Mouse (Mus musculus) embryonic facial prominence, embryonic 11.5 days (tissue): ENCODE results near the gene Adam33. TPM values are rescaled to one million over a fixed set of nuclear protein-coding genes. Genes with fewer than 3 reads are reported as not detected.
"Not testable (repeated sequence)": the region's sequence is repeated elsewhere in the genome, so short reads cannot be mapped to it uniquely, and the experiment has no call there.

Experiments
- ATAC-seq: fragments of 200-750 bp; cut with Nextera tagmentation; replicated peaks from 2 replicates; pipeline ENCODE4 v1.8.0; 2017; ENCODE audit warnings: low read depth; ENCODE audit not compliant: insufficient number of reproducible peaks, low FRiP score, low TSS enrichment
- DNase-seq: peaks from one replicate; pipeline ENCODE4 v3.0.0-alpha.2; 2015; ENCODE audit warnings: low spot score
- H3K27ac ChIP-seq: fragments of 300-500 bp; sonication (generic); replicated peaks from 2 replicates; pipeline ENCODE4 v1.5.1; 2014; ENCODE audit warnings: mild to moderate bottlenecking, low read depth, low read length, control low read depth
- H3K27me3 ChIP-seq: fragments of 300-500 bp; sonication (generic); 2 replicates; pipeline ENCODE4 v1.6.1; 2014; ENCODE audit warnings: mild to moderate bottlenecking, low read length, moderate library complexity, mixed read lengths; ENCODE audit not compliant: control insufficient read depth, insufficient read depth
- H3K36me3 ChIP-seq: fragments of 300-500 bp; sonication (generic); replicated peaks from 2 replicates; pipeline ENCODE4 v1.6.1; 2014; ENCODE audit warnings: low read depth, mild to moderate bottlenecking, low read length, moderate library complexity, mixed read lengths; ENCODE audit not compliant: control insufficient read depth, insufficient read depth
- H3K4me1 ChIP-seq: fragments of 300-500 bp; sonication (generic); 2 replicates; pipeline ENCODE4 v1.6.1; 2014; ENCODE audit warnings: low read length, mixed read lengths; ENCODE audit not compliant: control insufficient read depth, insufficient read depth
- H3K4me2 ChIP-seq: fragments of 300-500 bp; sonication (generic); 2 replicates; pipeline ENCODE4 v1.6.1; 2014; ENCODE audit warnings: low read depth, mild to moderate bottlenecking, control low read depth, low read length, moderate library complexity
- H3K4me3 ChIP-seq: fragments of 300-500 bp; sonication (generic); 2 replicates; pipeline ENCODE4 v1.5.1; 2014; ENCODE audit warnings: low read depth, low read length, control low read depth
- H3K9ac ChIP-seq: fragments of 300-500 bp; sonication (generic); replicated peaks from 2 replicates; pipeline ENCODE4 v1.6.1; 2014; ENCODE audit warnings: mild to moderate bottlenecking, control low read depth, low read length
- H3K9me3 ChIP-seq: fragments of 300-500 bp; sonication (generic); replicated peaks from 2 replicates; pipeline ENCODE4 v1.6.1; 2016; ENCODE audit warnings: mild to moderate bottlenecking, low read length, inconsistent platforms, mixed read lengths; ENCODE audit not compliant: control insufficient read depth
- WGBS: fragments of 180-500 bp; shearing (Covaris S2); extraction: QIAGEN DNeasy Blood & Tissue Kit; methylation state at CpG from one replicate; pipeline ENCODE4 v1.1.7; 2014; 5-methylcytosine and 5-hydroxymethylcytosine counted together
- polyA plus RNA-seq: library from polyadenylated mRNA; unstranded; fragments of >200 nt; fragmentation: Nextera tagmentation; extraction: Ambion mirVana; gene quantifications from 2 replicates; pipeline ENCODE4 v1.2.1, GENCODE M21; 2014

Gene Adam33
- 0.57 and 0.80 TPM in 2 replicates for polyA plus RNA-seq

GRCm38 (mm10) chr2:131063404-131063864 is at the start of gene Adam33:
TSS of gene Adam33 (minus strand) at chr2:131063814.
- Histone ChIP-seq H3K36me3 (no peaks in the 10 kb centered on the region), H3K9me3 (no peaks in the 10 kb centered on the region), H3K4me1 (peaks cover 6% of the 10 kb centered on the region), H3K4me2 (peak within 1 kb of the TSS; percentile 45), H3K27ac (no peak within 1 kb of the TSS), H3K4me3 (peak within 1 kb of the TSS; percentile 12; the same call in 1 of the 2 replicates), H3K9ac (peak within 1 kb of the TSS; percentile 46), H3K27me3 (peaks cover 10% of the 10 kb centered on the region)
- ATAC-seq, result peak; percentile 68; the same call in 1 of the 2 replicates
- no peak for DNase-seq
- WGBS, result 1% methylated on average over 22 of the region's 27 CpGs

GRCm38 (mm10) chr2:131105989-131106388 is 42.4 kb upstream of the Adam33 start:
- no peak for ATAC-seq
- 90% methylated on average over 5 of the region's 5 CpGs for WGBS
- no peak for DNase-seq
- Histone ChIP-seq H3K9ac (no peak overlapping the region), H3K27me3 (no peaks in the 10 kb centered on the region), H3K36me3 (no peaks in the 10 kb centered on the region), H3K9me3 (no peaks in the 10 kb centered on the region), H3K4me2 (no peak overlapping the region), H3K27ac (no peak overlapping the region), H3K4me1 (no peaks in the 10 kb centered on the region), H3K4me3 (no peak overlapping the region)

- not testable (repeated sequence) for H3K27me3 ChIP-seq, H3K4me3 ChIP-seq, DNase-seq, H3K27ac ChIP-seq, H3K4me2 ChIP-seq, H3K9ac ChIP-seq, ATAC-seq, H3K4me1 ChIP-seq, H3K36me3 ChIP-seq, H3K9me3 ChIP-seq
- WGBS, result 57% methylated on average over 4 of the region's 4 CpGs
Measured at GRCm38 (mm10) chr2:131105061-131105460, 41.4 kb upstream of the Adam33 start.

- no peak for DNase-seq
- Histone ChIP-seq H3K9ac (no peak overlapping the region), H3K36me3 (no peaks in the 10 kb centered on the region), H3K4me3 (no peak overlapping the region), H3K4me2 (no peak overlapping the region), H3K27ac (no peak overlapping the region), H3K9me3 (no peaks in the 10 kb centered on the region), H3K27me3 (no peaks in the 10 kb centered on the region), H3K4me1 (no peaks in the 10 kb centered on the region)
- ATAC-seq, result no peak
- 86% methylated on average over 4 of the region's 4 CpGs for WGBS
Measured at GRCm38 (mm10) chr2:131104021-131104420, 40.4 kb upstream of the Adam33 start.

- WGBS, result 54% methylated on average over 3 of the region's 3 CpGs
- Histone ChIP-seq H3K9me3 (no peaks in the 10 kb centered on the region), H3K9ac (no peak overlapping the region), H3K27ac (no peak overlapping the region), H3K4me2 (no peak overlapping the region), H3K36me3 (no peaks in the 10 kb centered on the region), H3K4me1 (no peaks in the 10 kb centered on the region), H3K27me3 (no peaks in the 10 kb centered on the region), H3K4me3 (no peak overlapping the region)
- ATAC-seq, result no peak
- DNase-seq, result no peak
Measured at GRCm38 (mm10) chr2:131101530-131101929, 37.9 kb upstream of the Adam33 start.

GRCm38 (mm10) chr2:131097087-131097486 is 33.5 kb upstream of the Adam33 start:
- WGBS, result 72% methylated on average over 4 of the region's 4 CpGs

GRCm38 (mm10) chr2:131096101-131096795 is 32.6 kb upstream of the Adam33 start:
- Histone ChIP-seq H3K27ac (peak overlapping the region; percentile 71), H3K9me3 (no peaks in the 10 kb centered on the region), H3K4me1 (no peaks in the 10 kb centered on the region), H3K4me2 (0 out of 2 replicates have a peak overlapping the region, but pooled peaks have one; percentile 6), H3K4me3 (no peak overlapping the region), H3K36me3 (no peaks in the 10 kb centered on the region), H3K27me3 (no peaks in the 10 kb centered on the region), H3K9ac (peak overlapping the region; percentile 39; the same call in 1 of the 2 replicates)
- ATAC-seq (peak; percentile 77), DNase-seq (peak; percentile 81)
- WGBS, result 4% methylated on average over 9 of the region's 9 CpGs

More at GRCm38 (mm10) chr2:131097087-131097486, 33.5 kb upstream of the Adam33 start:
- Histone ChIP-seq H3K9ac (no peak overlapping the region), H3K4me1 (no peaks in the 10 kb centered on the region), H3K27ac (no peak overlapping the region), H3K4me3 (no peak overlapping the region), H3K27me3 (no peaks in the 10 kb centered on the region), H3K9me3 (no peaks in the 10 kb centered on the region), H3K36me3 (no peaks in the 10 kb centered on the region), H3K4me2 (no peak overlapping the region)
- ATAC-seq (no peak), DNase-seq (no peak)

- H3K9me3 ChIP-seq, result no peaks in the 10 kb centered on the region
- peak; percentile 80 for DNase-seq
- no peak for ATAC-seq
- no peaks in the 10 kb centered on the region for H3K36me3 ChIP-seq
- no peaks in the 10 kb centered on the region for H3K4me1 ChIP-seq
- H3K27me3 ChIP-seq, result no peaks in the 10 kb centered on the region
- no peak overlapping the region for H3K4me2 ChIP-seq
- no peak overlapping the region for H3K27ac ChIP-seq
- no peak overlapping the region for H3K9ac ChIP-seq
- H3K4me3 ChIP-seq, result no peak overlapping the region
- WGBS, result 0% methylated on average over 1 of the region's 1 CpGs
Measured at GRCm38 (mm10) chr2:131094823-131095222, 31.2 kb upstream of the Adam33 start.
